Mouse (Mus musculus) mouse embryonic stem cell (cell line): ENCODE data around the gene Agrp.

Experiments
- in situ Hi-C, 2 experiments: fragments of 300-500 bp; cut with MboI; formaldehyde crosslinking; loops; 1 replicate in 1 of 2; 3 replicates in 1 of 2; pipeline ENCODE4 v1.14.3; 2019 to 2020; ENCODE audit warnings: low sequenced_read_pairs in 2 of 2, low pct_unique_long_range_greater_than_20kb in 1 of 2, mixed read lengths in 1 of 2; ENCODE audit not compliant: unreplicated experiment in 1 of 2

Agrp gene

GRCm38 (mm10) chr8:105636963-105637510, at the start of gene Agrp:
Gene Agrp (minus strand): TSS chr8:105637393.
- in situ Hi-C loops: no loop called here

GRCm38 (mm10) chr8:105686551-105686950, 49.4 kb upstream of the Agrp start:
- in situ Hi-C loops: no loop called here

- in situ Hi-C loops: no loop called here
These were observed 48.7 kb upstream of the Agrp start, which contains the start of gene Carmil2 for GRCm38 (mm10) chr8:105685796-105686308. Gene Carmil2 (plus strand): TSS chr8:105686274.

GRCm38 (mm10) chr8:105685325-105685724, 48.1 kb upstream of the Agrp start:
- in situ Hi-C loops: no loop called here

- in situ Hi-C loops: no loop called here
These were observed 40.7 kb upstream of the Agrp start for GRCm38 (mm10) chr8:105677891-105678290.

- in situ Hi-C loops: no loop called here
These were observed 24.0 kb upstream of the Agrp start for GRCm38 (mm10) chr8:105661167-105661566.

- in situ Hi-C loops: no loop called here
These were observed 20.4 kb upstream of the Agrp start for GRCm38 (mm10) chr8:105657641-105658040.

GRCm38 (mm10) chr8:105648929-105649328, 11.7 kb upstream of the Agrp start:
- in situ Hi-C loops: no loop called here

- in situ Hi-C loops: no loop called here
These were observed 8.0 kb upstream of the Agrp start for GRCm38 (mm10) chr8:105645205-105645604.

- in situ Hi-C loops: no loop called here
These were observed 3.3 kb upstream of the Agrp start for GRCm38 (mm10) chr8:105640511-105640910.

- in situ Hi-C loops: no loop called here
These were observed 2.6 kb upstream of the Agrp start for GRCm38 (mm10) chr8:105639835-105640234.

GRCm38 (mm10) chr8:105638510-105638909, 1.3 kb upstream of the Agrp start:
- in situ Hi-C loops: no loop called here

GRCm38 (mm10) chr8:105637601-105638041, 428 bp upstream of the Agrp start:
- in situ Hi-C loops: no loop called here

- in situ Hi-C loops: no loop called here
These were observed 903 bp downstream of the Agrp start, which contains the start of gene Ctcf for GRCm38 (mm10) chr8:105636018-105636962. Gene Ctcf (plus strand): TSS chr8:105636568.

GRCm38 (mm10) chr8:105635481-105635880, 1.7 kb downstream of the Agrp start:
- in situ Hi-C loops: no loop called here

- in situ Hi-C loops: no loop called here
These were observed 2.3 kb downstream of the Agrp start for GRCm38 (mm10) chr8:105634771-105635458.

GRCm38 (mm10) chr8:105629337-105629736, 7.9 kb downstream of the Agrp start:
- in situ Hi-C loops: no loop called here

GRCm38 (mm10) chr8:105626086-105626485, 11.1 kb downstream of the Agrp start:
- in situ Hi-C loops: no loop called here

GRCm38 (mm10) chr8:105624831-105625230, 12.4 kb downstream of the Agrp start:
- in situ Hi-C loops: no loop called here
